Mouse (Mus musculus): ENCODE data around the gene Ppard.

DNA sequence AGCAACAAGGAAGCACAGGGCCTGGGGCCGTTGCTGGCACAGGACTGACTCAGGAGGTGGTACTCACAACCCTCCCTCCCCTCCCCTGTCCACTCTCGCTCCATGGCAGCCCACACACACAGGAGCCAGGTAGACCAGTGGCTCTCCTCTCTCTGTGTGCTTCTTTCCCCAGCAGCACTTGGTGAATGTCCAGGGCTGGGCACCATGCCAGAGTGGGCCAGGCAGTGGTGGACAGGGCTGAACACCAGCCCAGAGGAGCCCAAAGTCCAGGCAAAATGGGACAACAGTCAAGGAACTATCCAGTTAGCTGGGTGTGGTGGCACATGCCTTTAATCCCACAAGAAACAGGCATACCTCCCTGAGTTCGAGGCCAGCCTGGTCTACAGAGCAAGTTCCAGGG is 57.8 kb downstream of the Ppard start:
- TF ChIP-seq CTCF (IDR thresholded peaks at IDR 0.05; ENCODE audit: low read depth) (no peak), EP300 (IDR thresholded peaks at IDR 0.05; ENCODE audit: low read depth) (no peak)
